Mouse (Mus musculus) common myeloid progenitor, adult 5-6 weeks (primary cell): ENCODE measurements around the gene Cacng1. TPM values are rescaled to one million over a fixed set of nuclear protein-coding genes. Genes with fewer than 3 reads are reported as not detected.

ENCODE experiments used
- ATAC-seq: replicated peaks from 2 replicates; pipeline ENCODE4 v1.8.0; 2016; ENCODE audit warnings: low read depth, mild to moderate bottlenecking, moderate TSS enrichment, inconsistent platforms; ENCODE audit not compliant: poor library complexity, severe bottlenecking
- total RNA-seq: library from RNA; stranded (forward); fragments of 200-1000, 187-1606 nt; gene quantifications from 2 replicates; pipeline ENCODE4 v1.2.3, GENCODE M21; 2017

Cacng1 gene
- total RNA-seq, 1 experiment from 2014 or later: not detected

GRCm38 (mm10) chr11:107667542-107667941, 48.8 kb downstream of the Cacng1 start:
- ATAC-seq: no peak

GRCm38 (mm10) chr11:107662666-107663065, 53.7 kb downstream of the Cacng1 start:
- ATAC-seq: no peak

GRCm38 (mm10) chr11:107660452-107660851, 55.9 kb downstream of the Cacng1 start:
- no peak for ATAC-seq

GRCm38 (mm10) chr11:107657117-107657516, 59.2 kb downstream of the Cacng1 start:
- no peak for ATAC-seq

GRCm38 (mm10) chr11:107655538-107655937, 60.8 kb downstream of the Cacng1 start:
- no peak for ATAC-seq

Other genes with a start within 250 kb of the Cacng1 start
- gene Pitpnc1, start 245.8 kb downstream of the Cacng1 start, total RNA-seq: 36.5 and 42.8 TPM in 2 replicates
- gene Psmd12, start 237.0 kb downstream of the Cacng1 start, total RNA-seq: 119 and 150 TPM in 2 replicates
- 18.1 and 35.9 TPM in 2 replicates for gene Helz, start 168.6 kb downstream of the Cacng1 start, total RNA-seq
- not detected in 2 replicates for gene Cacng4, start 78.0 kb upstream of the Cacng1 start, total RNA-seq
- not detected in 2 replicates for gene Cacng5, start 198.5 kb upstream of the Cacng1 start, total RNA-seq